Mouse (Mus musculus): ENCODE results near the gene Trim75.
A peak's percentile ranks its signal among the peaks of the same experiment; 100 is the strongest.
"Not testable (repeated sequence)": the region's sequence is repeated elsewhere in the genome, so short reads cannot be mapped to it uniquely, and the experiment has no call there.

Gene Trim75

GRCm38 (mm10) chr8:64987731-64988130 lies at the start of gene Trim75:
Trim75 (minus strand) TSS chr8:64987831.
- DNase-seq (ENCODE audit: low spot score in 2 of 2) = no peak

DNA sequence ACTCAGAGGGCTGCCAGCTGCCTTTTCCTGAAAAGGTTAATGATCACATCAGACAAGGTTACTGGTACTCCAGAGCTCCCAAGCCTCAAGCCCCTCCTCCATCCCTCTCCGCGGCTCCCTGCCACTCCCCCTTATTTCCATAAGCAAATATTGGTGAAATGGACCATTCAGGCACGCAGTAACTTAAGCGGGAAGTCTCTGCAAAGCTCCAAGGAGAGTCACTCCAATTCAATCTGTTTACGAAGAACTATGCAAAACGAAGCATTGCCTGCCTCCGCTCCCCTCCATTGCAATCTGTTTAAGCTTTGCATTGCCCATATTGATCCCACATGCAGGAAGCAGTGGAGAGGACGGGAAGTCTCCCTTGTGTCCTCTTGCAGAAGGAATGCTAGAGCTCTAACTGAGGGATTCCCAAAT lies 49.5 kb upstream of the Trim75 start, which contains the start of gene Apela:
Gene Apela, minus strand, starts transcription at position 220 of the 417 bp plus-strand sequence.
- DNase-seq (ENCODE audit: low spot score in 2 of 2) = no peak

- no peak for DNase-seq (ENCODE audit: low spot score in 2 of 2)
Observed at GRCm38 (mm10) chr8:65034136-65034535, 46.5 kb upstream of the Trim75 start.

GRCm38 (mm10) chr8:65033056-65033455 lies 45.4 kb upstream of the Trim75 start:
- DNase-seq (ENCODE audit: low spot score in 2 of 2) = no peak

GRCm38 (mm10) chr8:65032107-65032506 lies 44.5 kb upstream of the Trim75 start:
- DNase-seq (ENCODE audit: low spot score in 2 of 2) = no peak

DNA sequence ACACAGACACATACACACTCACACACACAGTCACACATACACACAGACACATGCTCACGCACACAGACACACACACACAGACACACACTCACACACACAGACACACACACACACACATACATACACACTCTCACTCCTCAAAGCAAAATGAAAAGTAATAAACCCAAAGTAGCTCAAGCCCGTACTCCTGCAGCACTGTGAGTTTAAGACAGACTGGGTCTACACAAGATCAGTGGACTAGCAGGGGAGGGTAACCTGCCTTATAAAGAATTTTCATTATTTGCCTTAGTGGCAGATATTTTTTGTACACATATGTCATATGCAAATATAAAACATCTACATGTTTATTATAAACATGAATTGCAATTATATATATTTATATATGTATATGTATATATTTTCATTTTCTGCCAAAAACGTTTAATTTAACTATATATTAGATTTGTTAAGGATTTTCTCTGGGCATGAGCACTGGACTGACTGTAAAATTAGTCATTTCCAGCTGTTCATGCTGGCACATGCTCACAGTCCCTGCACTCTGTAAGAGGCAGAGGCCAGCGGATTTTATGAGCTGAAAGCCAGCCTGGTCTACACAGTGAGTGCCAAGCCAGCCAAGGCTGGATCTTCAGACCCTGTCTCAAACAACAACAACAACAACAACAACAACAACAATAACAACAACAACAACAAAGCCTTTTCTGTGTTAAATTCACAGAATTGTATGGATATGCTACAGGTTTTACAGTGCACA lies 43.3 kb upstream of the Trim75 start:
- no peak for DNase-seq (ENCODE audit: low spot score in 2 of 2)

DNA sequence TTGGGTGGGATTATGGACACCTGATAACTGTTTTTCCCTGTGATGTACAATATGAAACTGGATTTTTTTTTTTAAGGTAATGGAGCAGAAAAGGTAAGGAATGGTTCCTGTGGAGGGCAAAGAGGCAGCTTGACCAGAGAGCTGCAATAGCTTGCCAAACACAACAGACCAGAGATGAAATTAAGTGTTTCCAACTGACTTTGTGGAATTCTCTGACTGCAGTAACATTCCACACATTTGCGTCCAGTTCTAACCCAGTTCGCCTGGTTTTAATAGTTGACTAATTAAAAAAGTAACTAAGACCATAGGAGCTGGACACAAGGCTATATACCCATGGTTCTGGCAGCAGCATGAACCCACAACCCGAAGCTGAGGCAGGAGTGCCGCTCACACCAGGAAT lies 42.1 kb upstream of the Trim75 start:
- DNase-seq (ENCODE audit: low spot score in 2 of 2) = no peak

- no peak for DNase-seq (ENCODE audit: low spot score in 2 of 2)
Observed at GRCm38 (mm10) chr8:65028959-65029686, 41.5 kb upstream of the Trim75 start.

- DNase-seq (ENCODE audit: low spot score in 2 of 2) = peak; percentile 11 to 13
Observed at GRCm38 (mm10) chr8:65022485-65022884, 34.9 kb upstream of the Trim75 start.

DNA sequence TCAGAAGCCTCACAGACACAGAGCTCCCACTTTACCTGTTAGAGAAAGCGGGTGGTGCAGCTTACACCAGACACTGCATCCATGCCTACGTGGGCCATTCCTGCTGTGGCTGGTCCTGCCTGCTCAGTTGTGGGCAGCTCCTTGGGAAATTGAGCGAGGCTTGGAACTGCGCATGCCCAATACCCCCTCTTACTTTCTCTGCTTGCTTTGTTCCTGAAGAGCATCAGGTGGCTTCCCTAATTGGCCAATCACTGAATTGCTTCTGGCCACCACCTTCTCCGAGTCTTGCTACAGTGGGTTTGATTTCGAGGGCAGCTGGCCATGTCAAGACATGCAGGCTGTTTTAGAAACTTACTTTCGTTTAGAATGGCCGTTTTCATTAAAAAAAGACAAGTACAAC lies 30.8 kb upstream of the Trim75 start, which contains the start of the genes Trim61 and Trim60:
Gene Trim61, minus strand, starts transcription at position 101 of the 400 bp plus-strand sequence.
Gene Trim60, minus strand, starts transcription at position 162 of the 400 bp plus-strand sequence.
- DNase-seq (ENCODE audit: low spot score in 2 of 2) = no peak

DNA sequence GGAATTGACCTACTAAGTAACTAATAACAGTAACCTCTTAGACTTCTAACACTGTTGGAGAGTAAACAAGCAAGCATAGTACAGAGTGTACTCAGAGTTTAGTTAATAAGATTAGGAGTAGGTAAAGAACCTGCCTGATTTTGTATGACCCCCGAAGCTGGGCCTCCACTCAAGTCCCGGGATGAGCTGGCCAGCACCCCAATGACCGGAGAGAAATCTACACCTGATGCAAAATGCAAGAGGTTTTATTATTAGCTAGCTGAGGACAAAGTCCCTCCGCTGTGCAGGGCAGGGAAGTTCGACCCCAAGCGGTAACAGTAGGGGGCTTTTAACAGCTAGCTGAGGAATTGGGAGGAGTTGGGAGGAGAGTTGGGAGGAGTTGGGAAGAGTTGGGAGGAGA lies 20.0 kb upstream of the Trim75 start:
- not testable (repeated sequence) for DNase-seq (ENCODE audit: low spot score in 2 of 2)

GRCm38 (mm10) chr8:64998806-64999365 lies 11.3 kb upstream of the Trim75 start:
- no peak for DNase-seq (ENCODE audit: low spot score in 2 of 2)

- DNase-seq (ENCODE audit: low spot score in 2 of 2) = no peak
Observed at GRCm38 (mm10) chr8:64983150-64983897, 4.3 kb downstream of the Trim75 start.

DNA sequence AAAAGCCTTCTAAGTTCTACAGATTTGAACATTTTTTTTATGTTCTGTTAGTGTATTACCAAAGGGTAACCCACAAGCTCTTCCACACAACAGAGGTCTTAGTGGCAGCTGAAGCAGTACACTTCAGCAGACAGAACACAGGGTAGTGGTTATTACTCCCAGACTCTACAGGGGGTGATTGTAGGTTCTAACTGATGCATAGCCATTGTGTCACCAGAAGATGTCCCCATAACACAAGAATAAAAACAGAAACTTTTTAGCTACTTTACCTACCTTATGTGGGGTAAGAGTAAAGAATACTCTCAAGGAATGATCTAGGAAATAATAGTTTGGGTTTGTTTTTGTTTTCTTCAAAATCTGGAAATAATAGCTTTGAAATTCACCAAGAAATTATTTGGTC lies 24.8 kb downstream of the Trim75 start:
- DNase-seq (ENCODE audit: low spot score in 2 of 2) = no peak

- DNase-seq (ENCODE audit: low spot score in 2 of 2) = no peak
Observed at GRCm38 (mm10) chr8:64959025-64959424, 28.6 kb downstream of the Trim75 start.

GRCm38 (mm10) chr8:64952101-64952500 lies 35.5 kb downstream of the Trim75 start:
- no peak for DNase-seq (ENCODE audit: low spot score in 2 of 2)

DNA sequence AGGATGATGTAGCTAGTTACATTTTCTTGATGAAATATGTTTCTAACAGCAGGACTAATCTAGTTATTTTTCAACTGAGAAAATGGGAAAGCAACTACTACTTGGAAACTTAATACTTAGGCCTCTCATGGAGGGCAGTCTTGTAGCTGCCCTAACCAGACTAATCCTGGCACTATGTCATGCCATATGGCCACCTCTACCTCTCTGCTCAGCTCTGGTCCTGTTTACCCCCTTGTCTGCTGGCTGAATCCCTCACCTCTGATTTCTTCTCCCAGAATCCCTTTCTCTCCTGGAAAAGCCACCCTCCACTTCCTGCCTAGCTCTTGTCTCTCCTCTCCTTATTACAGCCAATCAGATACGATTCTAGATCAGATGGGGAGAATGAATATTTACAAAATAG lies 39.3 kb downstream of the Trim75 start:
- no peak for DNase-seq (ENCODE audit: low spot score in 2 of 2)

DNA sequence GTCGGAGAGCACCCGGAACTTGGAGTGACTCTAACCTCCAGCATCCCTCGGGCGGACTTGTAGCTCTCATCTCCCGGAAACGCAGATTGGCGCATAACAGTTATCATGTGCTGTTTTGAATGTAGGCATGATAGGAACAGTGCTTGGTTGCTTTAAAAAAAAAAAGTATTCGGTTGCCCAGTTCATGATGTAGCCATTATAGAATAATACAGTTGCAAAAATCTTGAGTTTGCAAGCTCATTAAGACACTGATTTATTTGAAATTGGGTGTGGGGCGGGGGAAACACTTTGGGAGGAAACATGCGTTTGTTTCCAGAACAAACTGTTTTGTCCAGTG lies 40.0 kb downstream of the Trim75 start:
- no peak for DNase-seq (ENCODE audit: low spot score in 2 of 2)

- DNase-seq (ENCODE audit: low spot score in 2 of 2) = peak; percentile 97
Observed at GRCm38 (mm10) chr8:64946820-64947697, 40.6 kb downstream of the Trim75 start, which contains the start of gene Tmem192. Tmem192 (plus strand) TSS chr8:64947185.

DNA sequence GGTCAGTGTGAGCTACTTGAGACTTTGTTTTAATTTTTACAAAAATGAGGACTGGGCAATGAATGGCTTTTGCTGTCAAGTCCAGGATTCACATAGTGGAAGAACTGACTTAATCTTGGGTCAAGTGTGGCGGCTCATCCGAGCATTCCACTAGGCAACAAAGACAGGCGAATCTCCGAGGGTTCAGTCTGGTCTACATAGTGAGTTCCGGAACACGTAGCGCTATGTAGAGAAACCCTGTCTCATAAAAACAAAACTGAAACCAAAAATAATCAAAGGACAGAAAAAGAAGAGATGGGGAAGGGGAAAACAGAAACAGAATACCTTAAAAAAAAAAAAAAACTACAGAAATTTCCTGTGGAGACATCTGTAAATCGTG lies 41.2 kb downstream of the Trim75 start:
- DNase-seq (ENCODE audit: low spot score in 2 of 2) = no peak

- no peak for DNase-seq (ENCODE audit: low spot score in 2 of 2)
Observed at GRCm38 (mm10) chr8:64945606-64946005, 42.0 kb downstream of the Trim75 start.

All from spleen, postnatal 14 days (tissue).